Mouse (Mus musculus) embryonic facial prominence, embryonic 11.5 days (tissue): Measurements from ENCODE around the gene Pbdc1. TPM values are rescaled to one million over a fixed set of nuclear protein-coding genes. Genes with fewer than 3 reads are reported as not detected.
"Not testable (repeated sequence)": the region's sequence is repeated elsewhere in the genome, so short reads cannot be mapped to it uniquely, and the experiment has no call there.

Source experiments
- ATAC-seq: fragments of 200-750 bp; cut with Nextera tagmentation; replicated peaks from 2 replicates; pipeline ENCODE4 v1.8.0; 2017; ENCODE audit warnings: low read depth; ENCODE audit not compliant: insufficient number of reproducible peaks, low FRiP score, low TSS enrichment
- DNase-seq: peaks from one replicate; pipeline ENCODE4 v3.0.0-alpha.2; 2015; ENCODE audit warnings: low spot score
- H3K27ac ChIP-seq: fragments of 300-500 bp; sonication (generic); replicated peaks from 2 replicates; pipeline ENCODE4 v1.5.1; 2014; ENCODE audit warnings: mild to moderate bottlenecking, low read depth, low read length, control low read depth
- H3K27me3 ChIP-seq: fragments of 300-500 bp; sonication (generic); 2 replicates; pipeline ENCODE4 v1.6.1; 2014; ENCODE audit warnings: mild to moderate bottlenecking, low read length, moderate library complexity, mixed read lengths; ENCODE audit not compliant: control insufficient read depth, insufficient read depth
- H3K36me3 ChIP-seq: fragments of 300-500 bp; sonication (generic); replicated peaks from 2 replicates; pipeline ENCODE4 v1.6.1; 2014; ENCODE audit warnings: low read depth, mild to moderate bottlenecking, low read length, moderate library complexity, mixed read lengths; ENCODE audit not compliant: control insufficient read depth, insufficient read depth
- H3K4me1 ChIP-seq: fragments of 300-500 bp; sonication (generic); 2 replicates; pipeline ENCODE4 v1.6.1; 2014; ENCODE audit warnings: low read length, mixed read lengths; ENCODE audit not compliant: control insufficient read depth, insufficient read depth
- H3K4me2 ChIP-seq: fragments of 300-500 bp; sonication (generic); 2 replicates; pipeline ENCODE4 v1.6.1; 2014; ENCODE audit warnings: low read depth, mild to moderate bottlenecking, control low read depth, low read length, moderate library complexity
- H3K4me3 ChIP-seq: fragments of 300-500 bp; sonication (generic); 2 replicates; pipeline ENCODE4 v1.5.1; 2014; ENCODE audit warnings: low read depth, low read length, control low read depth
- H3K9ac ChIP-seq: fragments of 300-500 bp; sonication (generic); replicated peaks from 2 replicates; pipeline ENCODE4 v1.6.1; 2014; ENCODE audit warnings: mild to moderate bottlenecking, control low read depth, low read length
- H3K9me3 ChIP-seq: fragments of 300-500 bp; sonication (generic); replicated peaks from 2 replicates; pipeline ENCODE4 v1.6.1; 2016; ENCODE audit warnings: mild to moderate bottlenecking, low read length, inconsistent platforms, mixed read lengths; ENCODE audit not compliant: control insufficient read depth
- WGBS: fragments of 180-500 bp; shearing (Covaris S2); extraction: QIAGEN DNeasy Blood & Tissue Kit; methylation state at CpG from one replicate; pipeline ENCODE4 v1.1.7; 2014; 5-methylcytosine and 5-hydroxymethylcytosine counted together
- polyA plus RNA-seq: library from polyadenylated mRNA; unstranded; fragments of >200 nt; fragmentation: Nextera tagmentation; extraction: Ambion mirVana; gene quantifications from 2 replicates; pipeline ENCODE4 v1.2.1, GENCODE M21; 2014

Pbdc1 gene
- polyA plus RNA-seq, 1 experiment from 2014 or later = 78.9 TPM

GRCm38 (mm10) chrX:105104175-105104574 is 24.6 kb downstream of the Pbdc1 start:
- Histone ChIP-seq H3K4me2 (no peak overlapping the region), H3K4me3 (no peak overlapping the region), H3K9ac (no peak overlapping the region), H3K4me1 (no peaks in the 10 kb centered on the region), H3K9me3 (no peaks in the 10 kb centered on the region), H3K36me3 (no peaks in the 10 kb centered on the region), H3K27me3 (no peaks in the 10 kb centered on the region), H3K27ac (no peak overlapping the region)
- 50% methylated on average over 5 of the region's 5 CpGs for WGBS
- no peak for ATAC-seq
- DNase-seq = peak; percentile 57

- WGBS = 75% methylated on average over 2 of the region's 2 CpGs
- Histone ChIP-seq H3K36me3 (no peaks in the 10 kb centered on the region), H3K9ac (no peak overlapping the region), H3K4me2 (no peak overlapping the region), H3K4me1 (no peaks in the 10 kb centered on the region), H3K27ac (no peak overlapping the region), H3K4me3 (no peak overlapping the region), H3K27me3 (no peaks in the 10 kb centered on the region; the same call in 1 of the 2 replicates), H3K9me3 (no peaks in the 10 kb centered on the region)
- ATAC-seq (no peak), DNase-seq (no peak)
Observed at GRCm38 (mm10) chrX:105114994-105115393, 35.4 kb downstream of the Pbdc1 start.

- Histone ChIP-seq H3K4me3 (peak within 1 kb of the TSS; percentile 45), H3K27ac (no peak within 1 kb of the TSS), H3K27me3 (peaks cover 5% of the 10 kb centered on the region; the same call in 1 of the 2 replicates), H3K9me3 (no peaks in the 10 kb centered on the region), H3K4me1 (no peaks in the 10 kb centered on the region), H3K36me3 (no peaks in the 10 kb centered on the region), H3K4me2 (peak within 1 kb of the TSS; percentile 46), H3K9ac (peak within 1 kb of the TSS; percentile 52)
- ATAC-seq (peak; percentile 74), DNase-seq (peak; percentile 69)
- 11% methylated on average over 65 of the region's 65 CpGs for WGBS
Observed at GRCm38 (mm10) chrX:105120275-105121226, 41.0 kb downstream of the Pbdc1 start, which contains the start of gene Magee1. TSS of gene Magee1 (plus strand) at chrX:105120378.

GRCm38 (mm10) chrX:105121227-105121865 is 41.8 kb downstream of the Pbdc1 start:
- H3K27ac ChIP-seq = no peak overlapping the region
- peak overlapping the region; percentile 45 for H3K4me3 ChIP-seq
- ATAC-seq = peak; percentile 74
- no peaks in the 10 kb centered on the region for H3K4me1 ChIP-seq
- peak overlapping the region; percentile 46 for H3K4me2 ChIP-seq
- H3K9ac ChIP-seq = peak overlapping the region; percentile 52
- H3K9me3 ChIP-seq = no peaks in the 10 kb centered on the region
- peak; percentile 75 for DNase-seq
- H3K36me3 ChIP-seq = no peaks in the 10 kb centered on the region
- peaks cover 5% of the 10 kb centered on the region; the same call in 1 of the 2 replicates for H3K27me3 ChIP-seq
- 18% methylated on average over 34 of the region's 38 CpGs for WGBS

- WGBS = 11% methylated on average over 2 of the region's 3 CpGs
- H3K36me3 ChIP-seq = no peaks in the 10 kb centered on the region
- no peak overlapping the region for H3K9ac ChIP-seq
- H3K4me1 ChIP-seq = no peaks in the 10 kb centered on the region
- H3K4me2 ChIP-seq = no peak overlapping the region
- peak; percentile 49 for DNase-seq
- no peak overlapping the region for H3K27ac ChIP-seq
- ATAC-seq = no peak
- H3K27me3 ChIP-seq = peaks cover 5% of the 10 kb centered on the region; the same call in 1 of the 2 replicates
- no peak overlapping the region for H3K4me3 ChIP-seq
- H3K9me3 ChIP-seq = no peaks in the 10 kb centered on the region
Observed at GRCm38 (mm10) chrX:105124903-105125302, 45.3 kb downstream of the Pbdc1 start.

- Histone ChIP-seq H3K4me3 (no peak overlapping the region), H3K4me2 (peak overlapping the region; percentile 21; the same call in 1 of the 2 replicates), H3K27me3 (peaks cover 3% of the 10 kb centered on the region; the same call in 1 of the 2 replicates), H3K9me3 (no peaks in the 10 kb centered on the region), H3K9ac (0 out of 2 replicates have a peak overlapping the region, but pooled peaks have one; percentile 22), H3K4me1 (no peaks in the 10 kb centered on the region), H3K27ac (no peak overlapping the region), H3K36me3 (no peaks in the 10 kb centered on the region)
- DNase-seq (no peak), ATAC-seq (no peak)
- 41% methylated on average over 21 of the region's 26 CpGs for WGBS
Observed at GRCm38 (mm10) chrX:105151872-105152461, 72.4 kb downstream of the Pbdc1 start.

- 60% methylated on average over 6 of the region's 6 CpGs for WGBS
- H3K36me3 ChIP-seq = not testable (repeated sequence)
Observed at GRCm38 (mm10) chrX:105165007-105165406, 85.5 kb downstream of the Pbdc1 start.

More at GRCm38 (mm10) chrX:105165007-105165406, 85.5 kb downstream of the Pbdc1 start:
- not testable (repeated sequence) for H3K9ac ChIP-seq, H3K4me3 ChIP-seq, DNase-seq, H3K4me1 ChIP-seq, H3K27me3 ChIP-seq, H3K4me2 ChIP-seq, H3K27ac ChIP-seq, H3K9me3 ChIP-seq, ATAC-seq
